Mouse (Mus musculus): Measurements from ENCODE around the gene Ube2g2. TPM values are rescaled to one million over a fixed set of nuclear protein-coding genes. Genes with fewer than 3 reads are reported as not detected.

Gene Ube2g2
- polyA plus RNA-seq, 1 experiment from 2014 or later, result 82.3 TPM

GRCm38 (mm10) chr10:77627497-77627896 is 5.4 kb downstream of the Ube2g2 start:
- ATAC-seq (ENCODE audit: low FRiP score), result peak; percentile 55; the same call in 1 of the 2 replicates
- 43% methylated on average over 2 of the region's 2 CpGs for WGBS
- H3K27me3 ChIP-seq, result no peaks in the 10 kb centered on the region
- no peak overlapping the region for H3K4me3 ChIP-seq
- no peaks in the 10 kb centered on the region for H3K9me3 ChIP-seq (replicated peaks)
- H3K9ac ChIP-seq, result no peak overlapping the region
- no peak overlapping the region for H3K27ac ChIP-seq
- H3K36me3 ChIP-seq, result peaks cover 13% of the 10 kb centered on the region
- H3K4me1 ChIP-seq, result peaks cover 23% of the 10 kb centered on the region
- no peak overlapping the region for H3K4me2 ChIP-seq (replicated peaks)

DNA sequence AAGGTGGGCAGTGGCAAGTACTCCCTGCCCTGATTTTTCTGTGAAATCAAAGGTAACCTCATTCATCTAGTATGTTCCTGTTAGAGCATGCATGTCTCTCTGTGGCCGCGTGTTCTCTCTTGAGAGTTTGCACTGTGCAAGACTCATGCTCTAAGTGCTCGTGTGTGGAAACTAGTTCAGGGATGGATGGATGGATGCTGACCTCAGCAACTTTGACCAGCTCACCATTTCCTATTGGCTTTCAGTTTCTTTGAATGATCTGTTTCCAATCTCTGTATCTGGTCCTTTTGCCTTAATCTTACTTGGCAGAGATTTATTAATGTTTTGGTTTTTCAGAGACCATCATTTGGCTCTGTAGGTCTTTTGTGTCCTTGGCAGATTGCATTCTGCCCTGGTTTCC is 7.1 kb downstream of the Ube2g2 start:
- Histone ChIP-seq H3K9me3 (replicated peaks) (no peaks in the 10 kb centered on the region), H3K4me1 (peaks cover 14% of the 10 kb centered on the region), H3K27ac (no peak overlapping the region), H3K27me3 (no peaks in the 10 kb centered on the region), H3K9ac (no peak overlapping the region), H3K4me2 (replicated peaks) (no peak overlapping the region), H3K36me3 (peaks cover 26% of the 10 kb centered on the region), H3K4me3 (no peak overlapping the region)
- 78% methylated on average over 3 of the region's 3 CpGs for WGBS
- ATAC-seq (ENCODE audit: low FRiP score), result no peak

GRCm38 (mm10) chr10:77629970-77630369 is 7.9 kb downstream of the Ube2g2 start:
- H3K9me3 ChIP-seq (replicated peaks), result no peaks in the 10 kb centered on the region
- no peaks in the 10 kb centered on the region for H3K27me3 ChIP-seq
- no peak overlapping the region for H3K27ac ChIP-seq
- WGBS, result 89% methylated on average over 1 of the region's 1 CpGs
- peaks cover 32% of the 10 kb centered on the region for H3K36me3 ChIP-seq
- H3K9ac ChIP-seq, result no peak overlapping the region
- no peak for ATAC-seq (ENCODE audit: low FRiP score)
- H3K4me3 ChIP-seq, result no peak overlapping the region
- H3K4me2 ChIP-seq (replicated peaks), result no peak overlapping the region
- peaks cover 9% of the 10 kb centered on the region for H3K4me1 ChIP-seq

DNA sequence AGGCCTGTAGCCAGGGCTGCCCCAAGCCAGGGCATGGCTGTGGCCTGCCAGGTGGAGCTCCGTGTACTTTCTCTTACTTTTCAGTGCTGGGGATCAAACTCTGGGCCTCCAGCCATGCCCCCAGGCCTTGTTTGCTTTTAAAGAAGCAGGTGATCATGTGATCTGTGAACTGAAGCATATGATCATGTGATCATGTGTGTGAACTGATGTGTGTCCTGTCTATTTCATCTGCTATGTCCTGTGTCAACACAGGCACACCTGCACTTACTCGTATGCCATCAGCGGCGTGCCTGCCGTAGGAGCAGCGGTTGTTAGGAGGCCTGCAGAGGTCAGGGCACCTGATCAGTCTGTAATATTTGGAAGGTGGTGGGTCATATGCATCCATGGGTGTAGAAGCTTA is 11.9 kb downstream of the Ube2g2 start:
- Histone ChIP-seq H3K4me3 (no peak overlapping the region), H3K4me1 (peaks cover 12% of the 10 kb centered on the region), H3K27ac (no peak overlapping the region), H3K9me3 (replicated peaks) (no peaks in the 10 kb centered on the region), H3K9ac (no peak overlapping the region), H3K36me3 (peaks cover 51% of the 10 kb centered on the region), H3K4me2 (replicated peaks) (no peak overlapping the region), H3K27me3 (no peaks in the 10 kb centered on the region)
- ATAC-seq (ENCODE audit: low FRiP score), result no peak
- 88% methylated on average over 6 of the region's 6 CpGs for WGBS

DNA sequence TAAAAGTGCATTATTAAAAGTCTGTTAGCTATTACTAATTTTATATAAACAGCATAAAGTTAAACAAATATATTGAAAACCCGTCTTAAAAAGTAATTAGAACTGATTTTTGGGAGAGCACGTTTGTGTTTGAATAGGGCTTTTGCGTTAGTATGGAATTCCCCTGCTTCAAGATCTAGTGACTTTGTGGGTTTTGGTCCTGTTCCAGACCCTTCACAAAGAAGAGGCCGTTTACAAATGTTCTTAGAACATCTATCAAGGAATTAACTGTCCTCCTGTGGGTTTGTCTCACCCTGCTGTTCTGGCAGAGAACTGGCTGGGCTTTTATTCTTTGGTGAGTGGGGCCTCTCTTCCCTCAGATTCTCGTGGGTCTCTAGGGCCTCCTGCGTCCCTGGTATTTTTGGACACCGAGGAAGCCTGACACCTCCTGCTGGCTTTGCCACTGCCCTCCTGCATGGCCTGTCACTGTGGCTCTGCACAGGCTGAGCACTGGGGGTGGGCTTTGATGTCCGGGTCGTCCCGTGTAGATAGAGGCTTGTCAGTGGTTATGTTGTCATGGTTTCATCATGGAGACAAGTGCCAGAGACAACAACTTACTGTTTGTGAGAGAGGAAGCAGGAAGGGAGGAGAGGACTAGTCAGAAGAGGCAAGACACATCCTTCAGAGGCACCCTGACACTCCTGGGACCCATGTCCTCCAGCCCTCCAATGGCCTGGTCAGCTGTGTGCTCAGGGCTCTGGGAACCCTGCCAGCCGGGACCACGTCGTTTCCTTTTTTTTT is 12.6 kb downstream of the Ube2g2 start:
- peaks cover 51% of the 10 kb centered on the region for H3K36me3 ChIP-seq
- H3K27me3 ChIP-seq, result no peaks in the 10 kb centered on the region
- peaks cover 12% of the 10 kb centered on the region for H3K4me1 ChIP-seq
- 67% methylated on average over 13 of the region's 13 CpGs for WGBS
- H3K4me3 ChIP-seq, result no peak overlapping the region
- no peaks in the 10 kb centered on the region for H3K9me3 ChIP-seq (replicated peaks)
- no peak overlapping the region for H3K9ac ChIP-seq
- H3K27ac ChIP-seq, result peak overlapping the region; percentile 35; the same call in 1 of the 2 replicates
- no peak overlapping the region for H3K4me2 ChIP-seq (replicated peaks)
- no peak for ATAC-seq (ENCODE audit: low FRiP score)

DNA sequence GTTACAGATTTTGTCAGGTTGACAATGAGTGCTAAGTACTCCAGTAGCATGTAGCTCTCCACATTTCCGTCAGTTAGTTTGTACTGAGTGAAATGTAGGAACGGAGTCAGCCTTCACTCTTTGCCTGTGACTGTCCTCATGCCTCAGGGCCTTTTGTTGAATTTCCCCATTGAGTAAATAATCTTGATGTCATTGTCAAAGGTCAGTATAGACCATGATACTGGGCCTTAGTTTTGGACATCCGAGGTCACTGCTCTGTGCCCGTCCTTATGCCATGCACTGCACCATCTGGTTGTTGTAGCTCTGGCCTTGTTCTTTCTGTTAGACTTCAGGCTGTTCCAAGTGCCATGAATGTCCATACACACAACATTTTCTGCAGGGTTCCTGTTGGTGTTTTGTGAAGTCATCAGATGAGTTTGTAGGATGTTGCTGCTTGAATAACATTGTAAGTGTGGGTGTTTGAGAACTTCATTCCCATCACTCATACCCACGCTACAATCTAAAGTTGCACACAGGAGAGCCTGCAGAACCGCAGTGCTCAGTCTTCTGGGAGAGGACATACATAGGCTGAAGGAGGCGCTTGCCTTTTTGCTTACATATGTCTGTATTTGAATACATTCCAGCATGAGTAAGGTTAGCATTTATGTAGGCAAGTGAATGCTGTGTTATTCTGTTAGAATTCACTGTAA is 14.3 kb downstream of the Ube2g2 start:
- peaks cover 12% of the 10 kb centered on the region for H3K4me1 ChIP-seq
- H3K4me3 ChIP-seq, result no peak overlapping the region
- no peak overlapping the region for H3K9ac ChIP-seq
- no peak overlapping the region for H3K27ac ChIP-seq
- H3K9me3 ChIP-seq (replicated peaks), result no peaks in the 10 kb centered on the region
- no peaks in the 10 kb centered on the region for H3K27me3 ChIP-seq
- H3K4me2 ChIP-seq (replicated peaks), result no peak overlapping the region
- WGBS, result 94% methylated on average over 7 of the region's 7 CpGs
- no peak for ATAC-seq (ENCODE audit: low FRiP score)
- H3K36me3 ChIP-seq, result peaks cover 56% of the 10 kb centered on the region

DNA sequence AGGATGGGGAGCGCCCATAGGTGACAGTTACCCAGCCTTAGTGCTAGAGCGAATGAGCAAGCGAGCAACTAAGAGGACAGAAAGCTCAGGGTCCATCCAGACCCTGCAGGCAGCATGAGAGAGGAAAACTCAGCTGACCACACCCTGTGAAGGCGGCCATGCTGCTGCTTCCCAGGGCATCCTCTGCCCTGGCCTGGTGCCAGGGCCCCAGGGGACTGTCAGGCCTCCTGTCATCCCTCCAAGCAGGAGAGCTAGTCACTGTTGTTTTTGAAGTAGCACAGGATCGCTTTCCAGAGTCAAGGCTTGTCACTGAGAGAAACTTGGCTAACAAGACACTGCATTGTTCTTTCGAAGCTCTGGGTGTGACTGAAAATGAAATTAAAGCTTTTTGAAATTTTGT is 16.9 kb downstream of the Ube2g2 start:
- no peaks in the 10 kb centered on the region for H3K27me3 ChIP-seq
- H3K9me3 ChIP-seq (replicated peaks), result no peaks in the 10 kb centered on the region
- H3K36me3 ChIP-seq, result peaks cover 56% of the 10 kb centered on the region
- peaks cover 11% of the 10 kb centered on the region for H3K4me1 ChIP-seq
- no peak overlapping the region for H3K9ac ChIP-seq
- no peak for ATAC-seq (ENCODE audit: low FRiP score)
- H3K4me3 ChIP-seq, result no peak overlapping the region
- no peak overlapping the region for H3K27ac ChIP-seq
- no peak overlapping the region for H3K4me2 ChIP-seq (replicated peaks)
- WGBS, result 78% methylated on average over 6 of the region's 6 CpGs

GRCm38 (mm10) chr10:77643160-77643559 is 21.1 kb downstream of the Ube2g2 start:
- no peaks in the 10 kb centered on the region for H3K27me3 ChIP-seq
- 88% methylated on average over 7 of the region's 7 CpGs for WGBS
- H3K36me3 ChIP-seq, result peaks cover 63% of the 10 kb centered on the region
- no peak overlapping the region for H3K4me2 ChIP-seq (replicated peaks)
- no peak overlapping the region for H3K27ac ChIP-seq
- H3K9me3 ChIP-seq (replicated peaks), result no peaks in the 10 kb centered on the region
- ATAC-seq (ENCODE audit: low FRiP score), result no peak
- no peak overlapping the region for H3K9ac ChIP-seq
- no peak overlapping the region for H3K4me3 ChIP-seq
- H3K4me1 ChIP-seq, result peaks cover 6% of the 10 kb centered on the region; the same call in 1 of the 2 replicates

DNA sequence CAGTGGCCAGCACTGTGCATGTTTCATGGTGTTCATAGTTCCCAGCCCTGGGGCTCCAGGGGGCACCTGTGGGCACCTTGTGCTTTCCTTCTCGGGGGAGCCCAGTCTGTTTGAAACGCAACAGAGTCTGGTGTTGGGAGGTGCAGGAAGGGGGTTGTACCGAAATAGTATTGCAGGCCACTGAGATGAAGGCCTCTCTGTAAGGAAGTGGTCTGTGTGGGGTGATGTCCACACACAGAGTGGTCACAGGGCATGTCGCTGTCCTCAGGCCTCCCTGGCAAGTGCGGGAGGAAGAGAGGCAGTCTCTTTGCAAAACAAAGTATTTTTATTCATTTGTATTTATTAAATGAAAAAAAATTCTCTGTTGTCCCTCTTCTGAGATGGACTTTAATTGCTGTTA is 23.5 kb downstream of the Ube2g2 start:
- 91% methylated on average over 5 of the region's 5 CpGs for WGBS
- no peak overlapping the region for H3K4me2 ChIP-seq (replicated peaks)
- H3K9me3 ChIP-seq (replicated peaks), result no peaks in the 10 kb centered on the region
- no peak for ATAC-seq (ENCODE audit: low FRiP score)
- no peak overlapping the region for H3K27ac ChIP-seq
- H3K4me3 ChIP-seq, result no peak overlapping the region
- no peak overlapping the region for H3K9ac ChIP-seq
- H3K27me3 ChIP-seq, result no peaks in the 10 kb centered on the region
- peaks cover 5% of the 10 kb centered on the region for H3K4me1 ChIP-seq
- H3K36me3 ChIP-seq, result peaks cover 59% of the 10 kb centered on the region

DNA sequence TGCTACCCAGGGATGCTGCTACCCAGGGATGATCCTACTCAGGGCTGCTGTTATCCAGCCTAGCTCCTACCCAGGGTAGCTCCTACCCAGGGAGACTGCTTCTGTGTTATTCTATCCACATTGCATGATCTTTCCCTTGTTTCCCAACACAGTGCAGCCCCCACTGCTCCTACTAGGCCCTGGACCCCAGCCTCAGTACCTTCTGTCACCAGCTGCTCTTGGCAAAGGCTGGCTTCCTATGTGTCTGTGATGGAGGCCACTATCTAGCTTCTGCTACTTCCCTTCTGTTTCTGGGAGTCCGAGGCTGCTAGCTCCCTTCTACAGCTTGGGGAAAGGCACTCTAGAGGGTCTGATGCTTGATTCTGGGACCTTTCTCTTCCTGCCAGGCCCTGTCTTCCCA is 25.4 kb downstream of the Ube2g2 start:
- ATAC-seq (ENCODE audit: low FRiP score), result no peak
- no peak overlapping the region for H3K4me2 ChIP-seq (replicated peaks)
- WGBS, result 85% methylated on average over 1 of the region's 1 CpGs
- no peak overlapping the region for H3K9ac ChIP-seq
- no peaks in the 10 kb centered on the region for H3K27me3 ChIP-seq
- H3K27ac ChIP-seq, result no peak overlapping the region
- H3K36me3 ChIP-seq, result peaks cover 43% of the 10 kb centered on the region
- H3K4me3 ChIP-seq, result no peak overlapping the region
- peaks cover 5% of the 10 kb centered on the region for H3K4me1 ChIP-seq
- H3K9me3 ChIP-seq (replicated peaks), result no peaks in the 10 kb centered on the region

DNA sequence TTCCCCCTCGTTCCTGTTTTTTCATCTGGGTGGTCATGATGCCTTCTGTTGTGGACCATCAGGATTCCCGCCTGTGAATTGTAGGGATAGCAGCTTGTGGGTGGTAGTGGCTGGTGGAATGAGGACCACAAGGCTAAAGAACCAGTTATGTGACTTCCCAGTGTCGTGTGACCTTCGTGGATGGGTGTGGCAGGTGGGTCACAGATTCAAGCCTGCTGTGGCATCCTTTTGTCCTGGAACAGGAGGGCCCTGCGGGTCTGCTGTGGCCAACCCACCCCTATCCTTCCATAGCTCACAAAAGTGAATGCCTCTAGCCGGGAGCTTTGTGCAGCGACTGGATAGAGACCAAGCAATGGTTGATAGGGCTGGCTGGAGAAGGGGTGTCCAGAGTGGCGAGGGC is 25.8 kb downstream of the Ube2g2 start:
- H3K4me2 ChIP-seq (replicated peaks), result no peak overlapping the region
- 86% methylated on average over 8 of the region's 8 CpGs for WGBS
- no peaks in the 10 kb centered on the region for H3K27me3 ChIP-seq
- no peak for ATAC-seq (ENCODE audit: low FRiP score)
- H3K36me3 ChIP-seq, result peaks cover 41% of the 10 kb centered on the region
- H3K9ac ChIP-seq, result no peak overlapping the region
- no peaks in the 10 kb centered on the region for H3K9me3 ChIP-seq (replicated peaks)
- H3K4me3 ChIP-seq, result no peak overlapping the region
- H3K4me1 ChIP-seq, result peaks cover 5% of the 10 kb centered on the region
- no peak overlapping the region for H3K27ac ChIP-seq

- Histone ChIP-seq H3K36me3 (0 out of 2 replicates have a peak, but pooled peaks cover 3% of the 10 kb centered on the region), H3K27me3 (no peaks in the 10 kb centered on the region), H3K27ac (no peak overlapping the region), H3K4me1 (peaks cover 5% of the 10 kb centered on the region), H3K9ac (no peak overlapping the region), H3K4me3 (no peak overlapping the region), H3K9me3 (replicated peaks) (no peaks in the 10 kb centered on the region), H3K4me2 (replicated peaks) (no peak overlapping the region)
- ATAC-seq (ENCODE audit: low FRiP score), result no peak
- WGBS, result 84% methylated on average over 9 of the region's 9 CpGs
Observed at GRCm38 (mm10) chr10:77652046-77652445, 30.0 kb downstream of the Ube2g2 start.
